Mouse (Mus musculus): ENCODE measurements around the gene Ptk6. TPM values are rescaled to one million over a fixed set of nuclear protein-coding genes. Genes with fewer than 3 reads are reported as not detected.

Ptk6 gene
- polyA plus RNA-seq, 1 experiment from 2014 or later, result not detected

- WGBS, result 60% methylated on average over 6 of the region's 6 CpGs
- peaks cover 32% of the 10 kb centered on the region for H3K27me3 ChIP-seq (ENCODE audit: insufficient read depth, low read length)
- H3K9ac ChIP-seq (replicated peaks; ENCODE audit: low read length), result no peak overlapping the region
- no peak overlapping the region for H3K4me2 ChIP-seq (replicated peaks; ENCODE audit: low read depth, low read length)
- H3K4me1 ChIP-seq (ENCODE audit: insufficient read depth, low read length), result peaks cover 8% of the 10 kb centered on the region; the same call in 1 of the 2 replicates
- H3K9me3 ChIP-seq (ENCODE audit: low read length), result no peaks in the 10 kb centered on the region
- no peaks in the 10 kb centered on the region for H3K36me3 ChIP-seq (ENCODE audit: insufficient read depth, low read length)
- ATAC-seq (ENCODE audit: low FRiP score, low TSS enrichment), result no peak
- no peak overlapping the region for H3K27ac ChIP-seq (ENCODE audit: low read length)
- H3K4me3 ChIP-seq (ENCODE audit: low read length), result no peak overlapping the region
Observed at GRCm38 (mm10) chr2:181150281-181150680, 52.3 kb downstream of the Ptk6 start.

GRCm38 (mm10) chr2:181148318-181148955, 54.2 kb downstream of the Ptk6 start:
- Histone ChIP-seq H3K4me3 (ENCODE audit: low read length) (peak overlapping the region; percentile 46), H3K9ac (replicated peaks; ENCODE audit: low read length) (no peak overlapping the region), H3K4me1 (ENCODE audit: insufficient read depth, low read length) (peaks cover 8% of the 10 kb centered on the region; the same call in 1 of the 2 replicates), H3K4me2 (replicated peaks; ENCODE audit: low read depth, low read length) (peak overlapping the region; percentile 64), H3K27me3 (ENCODE audit: insufficient read depth, low read length) (peaks cover 26% of the 10 kb centered on the region), H3K9me3 (ENCODE audit: low read length) (no peaks in the 10 kb centered on the region), H3K36me3 (ENCODE audit: insufficient read depth, low read length) (no peaks in the 10 kb centered on the region), H3K27ac (ENCODE audit: low read length) (no peak overlapping the region)
- 12% methylated on average over 28 of the region's 31 CpGs for WGBS
- no peak for ATAC-seq (ENCODE audit: low FRiP score, low TSS enrichment)

GRCm38 (mm10) chr2:181147546-181148317, 54.9 kb downstream of the Ptk6 start:
- 0 out of 2 replicates have a peak overlapping the region, but pooled peaks have one; percentile 36 for H3K9ac ChIP-seq (replicated peaks; ENCODE audit: low read length)
- ATAC-seq (ENCODE audit: low FRiP score, low TSS enrichment), result peak; percentile 29; the same call in 1 of the 2 replicates
- peak overlapping the region; percentile 64 for H3K4me2 ChIP-seq (replicated peaks; ENCODE audit: low read depth, low read length)
- H3K9me3 ChIP-seq (ENCODE audit: low read length), result no peaks in the 10 kb centered on the region
- no peak overlapping the region for H3K27ac ChIP-seq (ENCODE audit: low read length)
- H3K36me3 ChIP-seq (ENCODE audit: insufficient read depth, low read length), result no peaks in the 10 kb centered on the region
- peak overlapping the region; percentile 46 for H3K4me3 ChIP-seq (ENCODE audit: low read length)
- H3K27me3 ChIP-seq (ENCODE audit: insufficient read depth, low read length), result peaks cover 26% of the 10 kb centered on the region
- under 1% methylated on average over 61 of the region's 61 CpGs for WGBS
- peaks cover 8% of the 10 kb centered on the region; the same call in 1 of the 2 replicates for H3K4me1 ChIP-seq (ENCODE audit: insufficient read depth, low read length)

GRCm38 (mm10) chr2:181146976-181147545, 55.5 kb downstream of the Ptk6 start:
- H3K27me3 ChIP-seq (ENCODE audit: insufficient read depth, low read length), result peaks cover 26% of the 10 kb centered on the region
- no peak overlapping the region for H3K9ac ChIP-seq (replicated peaks; ENCODE audit: low read length)
- H3K27ac ChIP-seq (ENCODE audit: low read length), result no peak overlapping the region
- 55% methylated on average over 4 of the region's 4 CpGs for WGBS
- H3K4me2 ChIP-seq (replicated peaks; ENCODE audit: low read depth, low read length), result peak overlapping the region; percentile 64
- H3K9me3 ChIP-seq (ENCODE audit: low read length), result no peaks in the 10 kb centered on the region
- no peaks in the 10 kb centered on the region for H3K36me3 ChIP-seq (ENCODE audit: insufficient read depth, low read length)
- H3K4me3 ChIP-seq (ENCODE audit: low read length), result no peak overlapping the region
- H3K4me1 ChIP-seq (ENCODE audit: insufficient read depth, low read length), result peaks cover 8% of the 10 kb centered on the region; the same call in 1 of the 2 replicates
- no peak for ATAC-seq (ENCODE audit: low FRiP score, low TSS enrichment)

- Histone ChIP-seq H3K36me3 (ENCODE audit: insufficient read depth, low read length) (no peaks in the 10 kb centered on the region), H3K4me2 (replicated peaks; ENCODE audit: low read depth, low read length) (no peak overlapping the region), H3K9ac (replicated peaks; ENCODE audit: low read length) (no peak overlapping the region), H3K4me1 (ENCODE audit: insufficient read depth, low read length) (peaks cover 8% of the 10 kb centered on the region; the same call in 1 of the 2 replicates), H3K4me3 (ENCODE audit: low read length) (no peak overlapping the region), H3K27me3 (ENCODE audit: insufficient read depth, low read length) (peaks cover 20% of the 10 kb centered on the region), H3K9me3 (ENCODE audit: low read length) (no peaks in the 10 kb centered on the region), H3K27ac (ENCODE audit: low read length) (no peak overlapping the region)
- WGBS, result 68% methylated on average over 2 of the region's 2 CpGs
- peak; percentile 86 for ATAC-seq (ENCODE audit: low FRiP score, low TSS enrichment)
Observed at GRCm38 (mm10) chr2:181144675-181145074, 57.9 kb downstream of the Ptk6 start.

Other genes with a start within 250 kb of the Ptk6 start
- 36.9 and 48.7 TPM in 2 replicates for gene Nkain4, start 248.1 kb downstream of the Ptk6 start, polyA plus RNA-seq (2015; fragmentation: Nextera tagmentation; extraction: Ambion mirVana)
- 110 and 114 TPM in 2 replicates for gene Arfgap1, start 235.6 kb downstream of the Ptk6 start, polyA plus RNA-seq (2015; fragmentation: Nextera tagmentation; extraction: Ambion mirVana)
- gene Col20a1, start 216.3 kb downstream of the Ptk6 start, polyA plus RNA-seq (2015; fragmentation: Nextera tagmentation; extraction: Ambion mirVana), result 0.22 and 0.47 TPM in 2 replicates
- 4.3 TPM in 2 replicates for gene Chrna4, start 159.2 kb downstream of the Ptk6 start, polyA plus RNA-seq (2015; fragmentation: Nextera tagmentation; extraction: Ambion mirVana)
- gene Kcnq2, start 67.5 kb downstream of the Ptk6 start, polyA plus RNA-seq (2015; fragmentation: Nextera tagmentation; extraction: Ambion mirVana), result 0.16 and 0.44 TPM in 2 replicates
- 0.10 TPM in 1 of 2 replicates, not detected in the other for gene Eef1a2, start 45.8 kb downstream of the Ptk6 start, polyA plus RNA-seq (2015; fragmentation: Nextera tagmentation; extraction: Ambion mirVana)
- 302 and 310 TPM in 2 replicates for gene Ppdpf, start 15.5 kb downstream of the Ptk6 start, polyA plus RNA-seq (2015; fragmentation: Nextera tagmentation; extraction: Ambion mirVana)
- gene Srms, start 10.4 kb upstream of the Ptk6 start, polyA plus RNA-seq (2015; fragmentation: Nextera tagmentation; extraction: Ambion mirVana), result 0.25 and 0.37 TPM in 2 replicates
- 0.26 and 0.59 TPM in 2 replicates for gene Fndc11, start 17.2 kb upstream of the Ptk6 start, polyA plus RNA-seq (2015; fragmentation: Nextera tagmentation; extraction: Ambion mirVana)
- 1.9 and 2.0 TPM in 2 replicates for gene Helz2, start 39.2 kb upstream of the Ptk6 start, polyA plus RNA-seq (2015; fragmentation: Nextera tagmentation; extraction: Ambion mirVana)
- 15.7 and 18.7 TPM in 2 replicates for gene Gmeb2, start 85.2 kb upstream of the Ptk6 start, polyA plus RNA-seq (2015; fragmentation: Nextera tagmentation; extraction: Ambion mirVana)
- 3.7 and 7.7 TPM in 2 replicates for gene Stmn3, start 111.7 kb upstream of the Ptk6 start, polyA plus RNA-seq (2015; fragmentation: Nextera tagmentation; extraction: Ambion mirVana)
- 51.2 and 57.9 TPM in 2 replicates for gene Rtel1, start 117.0 kb upstream of the Ptk6 start, polyA plus RNA-seq (2015; fragmentation: Nextera tagmentation; extraction: Ambion mirVana)
- 48.8 and 50.5 TPM in 2 replicates for gene Zgpat, start 162.1 kb upstream of the Ptk6 start, polyA plus RNA-seq (2015; fragmentation: Nextera tagmentation; extraction: Ambion mirVana)
- gene Arfrp1, start 162.6 kb upstream of the Ptk6 start, polyA plus RNA-seq (2015; fragmentation: Nextera tagmentation; extraction: Ambion mirVana), result 72.5 and 73.5 TPM in 2 replicates
- 28.3 and 32.6 TPM in 2 replicates for gene Lime1, start 177.3 kb upstream of the Ptk6 start, polyA plus RNA-seq (2015; fragmentation: Nextera tagmentation; extraction: Ambion mirVana)